Mouse (Mus musculus): ENCODE measurements at regions not wholly inside any gene's neighbourhood (a gene's known extent, or its start where the extent isn't known, plus 50 kb on each side); places are given as distances from the start of the nearest gene placed in this dataset.

- no peaks in the 10 kb centered on the region for H3K27me3 ChIP-seq (replicated peaks; ENCODE audit: control insufficient read depth, insufficient read depth, low read length)
- ATAC-seq, result no peak
- no peak for DNase-seq (ENCODE audit: low spot score)
- H3K4me1 ChIP-seq (ENCODE audit: control insufficient read depth, insufficient read depth, low read length), result no peaks in the 10 kb centered on the region
- no peak overlapping the region for H3K27ac ChIP-seq (ENCODE audit: low read depth, low read length)
- H3K4me2 ChIP-seq (ENCODE audit: low read length), result no peak overlapping the region
- no peak overlapping the region for H3K9ac ChIP-seq (ENCODE audit: low read length)
- no peak overlapping the region for H3K4me3 ChIP-seq (ENCODE audit: low read depth, low read length)
- no peaks in the 10 kb centered on the region for H3K9me3 ChIP-seq (replicated peaks; ENCODE audit: control insufficient read depth, low read length)
- no peaks in the 10 kb centered on the region for H3K36me3 ChIP-seq (ENCODE audit: control insufficient read depth, insufficient read depth, low read length)
- 79% methylated on average over 2 of the region's 2 CpGs for WGBS
Measured at GRCm38 (mm10) chr12:47755227-47755626, 936.5 kb upstream of the Nova1 start.

GRCm38 (mm10) chr12:47741744-47742280, 923.1 kb upstream of the Nova1 start:
- H3K4me3 ChIP-seq (ENCODE audit: low read depth, low read length), result no peak overlapping the region
- no peaks in the 10 kb centered on the region for H3K9me3 ChIP-seq (replicated peaks; ENCODE audit: control insufficient read depth, low read length)
- 68% methylated on average over 2 of the region's 2 CpGs for WGBS
- DNase-seq (ENCODE audit: low spot score) (peak; percentile 35), ATAC-seq (no peak)
- no peak overlapping the region for H3K9ac ChIP-seq (ENCODE audit: low read length)
- H3K27ac ChIP-seq (ENCODE audit: low read depth, low read length), result no peak overlapping the region
- H3K4me2 ChIP-seq (ENCODE audit: low read length), result no peak overlapping the region
- H3K27me3 ChIP-seq (replicated peaks; ENCODE audit: control insufficient read depth, insufficient read depth, low read length), result no peaks in the 10 kb centered on the region
- no peaks in the 10 kb centered on the region for H3K4me1 ChIP-seq (ENCODE audit: control insufficient read depth, insufficient read depth, low read length)
- H3K36me3 ChIP-seq (ENCODE audit: control insufficient read depth, insufficient read depth, low read length), result no peaks in the 10 kb centered on the region

DNA sequence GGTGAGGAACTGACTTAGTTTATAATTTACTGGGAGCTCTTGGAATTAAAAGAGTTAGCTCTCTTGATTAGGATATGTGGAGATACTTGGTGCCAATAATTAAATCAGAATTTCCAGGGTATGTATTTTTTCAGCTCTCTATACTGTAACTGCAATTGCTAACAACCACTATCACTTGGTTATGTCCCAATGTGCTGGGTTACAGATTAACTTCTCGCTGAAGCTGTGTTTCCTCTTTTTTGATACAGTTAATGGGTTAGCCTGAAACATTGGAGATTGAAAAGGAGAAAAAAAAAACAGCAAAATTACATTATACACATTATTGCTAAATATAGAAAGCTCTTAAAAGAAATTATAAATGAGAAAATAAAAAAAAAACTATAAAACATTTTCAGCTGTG, 881.5 kb upstream of the Nova1 start:
- H3K9me3 ChIP-seq (replicated peaks; ENCODE audit: control insufficient read depth, low read length), result no peaks in the 10 kb centered on the region
- H3K27ac ChIP-seq (ENCODE audit: low read depth, low read length), result no peak overlapping the region
- no peaks in the 10 kb centered on the region for H3K36me3 ChIP-seq (ENCODE audit: control insufficient read depth, insufficient read depth, low read length)
- no peak overlapping the region for H3K4me2 ChIP-seq (ENCODE audit: low read length)
- WGBS, result 66% methylated on average over 1 of the region's 1 CpGs
- H3K4me1 ChIP-seq (ENCODE audit: control insufficient read depth, insufficient read depth, low read length), result no peaks in the 10 kb centered on the region
- no peak for DNase-seq (ENCODE audit: low spot score)
- H3K27me3 ChIP-seq (replicated peaks; ENCODE audit: control insufficient read depth, insufficient read depth, low read length), result no peaks in the 10 kb centered on the region
- no peak overlapping the region for H3K9ac ChIP-seq (ENCODE audit: low read length)
- ATAC-seq, result no peak
- H3K4me3 ChIP-seq (ENCODE audit: low read depth, low read length), result no peak overlapping the region

DNA sequence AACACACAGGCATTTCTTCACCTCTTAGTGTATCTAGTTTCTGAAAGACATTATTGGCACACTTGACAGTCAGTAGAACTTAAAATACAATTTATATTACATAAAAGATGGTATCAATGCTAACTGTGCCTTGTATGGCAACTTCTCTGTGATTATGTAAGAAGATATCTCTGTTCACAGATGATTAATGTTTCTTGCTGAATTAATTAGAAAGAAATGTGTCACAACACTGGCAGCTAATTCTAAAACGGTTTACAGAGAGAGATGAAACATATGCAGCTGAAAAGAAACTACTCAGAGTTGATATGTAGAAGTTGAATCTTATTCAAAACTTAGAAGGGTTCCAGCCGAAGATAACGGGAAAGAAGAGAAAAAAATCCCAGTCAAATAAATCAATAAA, 851.7 kb upstream of the Nova1 start:
- no peak overlapping the region for H3K4me2 ChIP-seq (ENCODE audit: low read length)
- WGBS, result 58% methylated on average over 3 of the region's 3 CpGs
- no peaks in the 10 kb centered on the region for H3K36me3 ChIP-seq (ENCODE audit: control insufficient read depth, insufficient read depth, low read length)
- no peaks in the 10 kb centered on the region for H3K4me1 ChIP-seq (ENCODE audit: control insufficient read depth, insufficient read depth, low read length)
- H3K9ac ChIP-seq (ENCODE audit: low read length), result no peak overlapping the region
- ATAC-seq (no peak), DNase-seq (ENCODE audit: low spot score) (peak; percentile 67)
- no peak overlapping the region for H3K27ac ChIP-seq (ENCODE audit: low read depth, low read length)
- no peaks in the 10 kb centered on the region for H3K27me3 ChIP-seq (replicated peaks; ENCODE audit: control insufficient read depth, insufficient read depth, low read length)
- no peak overlapping the region for H3K4me3 ChIP-seq (ENCODE audit: low read depth, low read length)
- H3K9me3 ChIP-seq (replicated peaks; ENCODE audit: control insufficient read depth, low read length), result no peaks in the 10 kb centered on the region
